Mouse (Mus musculus) heart, embryonic 14.5 days (tissue): ENCODE results near the gene Cdc14a. TPM values are rescaled to one million over a fixed set of nuclear protein-coding genes. Genes with fewer than 3 reads are reported as not detected.

ENCODE experiments used
- ATAC-seq: fragments of 200-750 bp; cut with Nextera tagmentation; 2 replicates; pipeline ENCODE4 v1.8.0; 2017; ENCODE audit warnings: low read depth, moderate TSS enrichment; ENCODE audit not compliant: insufficient number of reproducible peaks, insufficient read depth, low FRiP score
- H3K27ac ChIP-seq, 2 experiments: fragments of 200-500 bp in 1 of 2; fragments of 300-500 bp in 1 of 2; sonication (generic) in 1 of 2; replicated peaks in 1 of 2; 2 replicates each; pipeline ENCODE4 v1.5.1; 2012 to 2014; ENCODE audit warnings: low read depth in 2 of 2, low read length in 2 of 2, control low read depth in 1 of 2, mild to moderate bottlenecking in 1 of 2, mixed read lengths in 1 of 2; ENCODE audit not compliant: control insufficient read depth in 1 of 2, insufficient read depth in 1 of 2
- H3K27me3 ChIP-seq: fragments of 300-500 bp; sonication (generic); 2 replicates; pipeline ENCODE4 v1.6.1; 2014; ENCODE audit warnings: mild to moderate bottlenecking, low read length, control low read depth; ENCODE audit not compliant: control insufficient read depth, insufficient read depth
- H3K36me3 ChIP-seq: fragments of 300-500 bp; sonication (generic); 2 replicates; pipeline ENCODE4 v1.6.1; 2014; ENCODE audit warnings: mild to moderate bottlenecking, control low read depth, low read length, mixed read lengths; ENCODE audit not compliant: control insufficient read depth, insufficient read depth
- H3K4me1 ChIP-seq, 2 experiments: fragments of 200-500 bp in 1 of 2; fragments of 300-500 bp in 1 of 2; sonication (generic) in 1 of 2; 2 replicates each; pipeline ENCODE4 v1.6.1; 2012 to 2014; ENCODE audit warnings: low read length in 2 of 2, control low read depth in 1 of 2, mixed read lengths in 1 of 2; ENCODE audit not compliant: control insufficient read depth in 2 of 2, insufficient read depth in 2 of 2
- H3K4me2 ChIP-seq: fragments of 300-500 bp; sonication (generic); 2 replicates; pipeline ENCODE4 v1.6.1; 2014; ENCODE audit warnings: mild to moderate bottlenecking, low read length
- H3K4me3 ChIP-seq, 2 experiments: fragments of 200-500 bp in 1 of 2; fragments of 300-500 bp in 1 of 2; sonication (generic) in 1 of 2; 2 replicates each; pipeline ENCODE4 v1.5.1; 2012 to 2014; ENCODE audit warnings: low read length in 2 of 2, mild to moderate bottlenecking in 2 of 2, control low read depth in 1 of 2, low read depth in 1 of 2, moderate library complexity in 1 of 2; ENCODE audit not compliant: control insufficient read depth in 1 of 2, insufficient read depth in 1 of 2
- H3K9ac ChIP-seq: fragments of 300-500 bp; sonication (generic); 2 replicates; pipeline ENCODE4 v1.6.1; 2014; ENCODE audit warnings: mild to moderate bottlenecking, low read length
- H3K9me3 ChIP-seq: fragments of 300-500 bp; sonication (generic); 2 replicates; pipeline ENCODE4 v1.6.1; 2016; ENCODE audit warnings: low read length, control low read depth; ENCODE audit not compliant: control insufficient read depth
- WGBS: fragments of 180-500 bp; shearing (Covaris S2); extraction: QIAGEN DNeasy Blood & Tissue Kit; methylation state at CpG from one replicate; pipeline ENCODE4 v1.1.7; 2014; 5-methylcytosine and 5-hydroxymethylcytosine counted together
- polyA plus RNA-seq: library from polyadenylated mRNA; unstranded; fragments of >200 nt; fragmentation: Nextera tagmentation; extraction: Ambion mirVana; gene quantifications from 2 replicates; pipeline ENCODE4 v1.2.1, GENCODE M21; 2014

The Cdc14a gene
- polyA plus RNA-seq, 1 experiment from 2014 or later, result 4.9 TPM

DNA sequence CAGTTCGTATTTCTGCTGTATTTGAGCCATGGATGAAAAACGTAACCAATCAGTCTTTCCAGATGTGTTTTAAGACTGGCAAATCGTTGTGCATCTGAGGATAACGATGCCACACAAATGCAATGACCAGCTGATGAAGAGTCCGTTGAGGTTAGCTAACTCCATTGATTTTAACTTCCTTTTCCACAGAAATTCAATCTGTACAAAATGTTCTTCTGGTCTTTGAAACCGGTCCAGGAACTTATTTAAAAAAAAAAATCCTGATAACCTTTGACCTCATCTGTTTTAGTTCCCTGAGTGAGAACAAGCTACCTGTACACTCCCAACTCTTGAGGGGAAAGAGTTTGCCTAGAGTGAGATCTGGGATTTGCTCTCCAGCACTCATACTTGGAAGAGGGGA lies 152.2 kb downstream of the Cdc14a start:
- H3K27ac ChIP-seq, result no peak overlapping the region
- H3K4me1 ChIP-seq, result no peaks in the 10 kb centered on the region
- H3K4me2 ChIP-seq, result no peak overlapping the region
- H3K4me3 ChIP-seq, result no peak overlapping the region
- H3K27me3 ChIP-seq, result no peaks in the 10 kb centered on the region
- no peaks in the 10 kb centered on the region for H3K36me3 ChIP-seq
- WGBS, result 83% methylated on average over 6 of the region's 6 CpGs
- H3K9ac ChIP-seq, result no peak overlapping the region
- no peaks in the 10 kb centered on the region for H3K9me3 ChIP-seq
- no peak for ATAC-seq

GRCm38 (mm10) chr3:116267036-116267654 lies 156.7 kb downstream of the Cdc14a start:
- no peak for ATAC-seq
- H3K4me3 ChIP-seq, result no peak overlapping the region
- no peak overlapping the region for H3K27ac ChIP-seq
- no peaks in the 10 kb centered on the region for H3K9me3 ChIP-seq
- no peak overlapping the region for H3K9ac ChIP-seq
- WGBS, result 92% methylated on average over 2 of the region's 2 CpGs
- no peaks in the 10 kb centered on the region for H3K4me1 ChIP-seq
- H3K4me2 ChIP-seq, result no peak overlapping the region
- H3K27me3 ChIP-seq, result no peaks in the 10 kb centered on the region
- no peaks in the 10 kb centered on the region for H3K36me3 ChIP-seq

GRCm38 (mm10) chr3:116266360-116266759 lies 157.5 kb downstream of the Cdc14a start:
- Histone ChIP-seq H3K4me1 (no peaks in the 10 kb centered on the region), H3K9ac (no peak overlapping the region), H3K4me2 (no peak overlapping the region), H3K36me3 (no peaks in the 10 kb centered on the region), H3K9me3 (no peaks in the 10 kb centered on the region), H3K27ac (no peak overlapping the region), H3K4me3 (no peak overlapping the region), H3K27me3 (no peaks in the 10 kb centered on the region)
- ATAC-seq, result no peak
- 72% methylated on average over 3 of the region's 3 CpGs for WGBS

DNA sequence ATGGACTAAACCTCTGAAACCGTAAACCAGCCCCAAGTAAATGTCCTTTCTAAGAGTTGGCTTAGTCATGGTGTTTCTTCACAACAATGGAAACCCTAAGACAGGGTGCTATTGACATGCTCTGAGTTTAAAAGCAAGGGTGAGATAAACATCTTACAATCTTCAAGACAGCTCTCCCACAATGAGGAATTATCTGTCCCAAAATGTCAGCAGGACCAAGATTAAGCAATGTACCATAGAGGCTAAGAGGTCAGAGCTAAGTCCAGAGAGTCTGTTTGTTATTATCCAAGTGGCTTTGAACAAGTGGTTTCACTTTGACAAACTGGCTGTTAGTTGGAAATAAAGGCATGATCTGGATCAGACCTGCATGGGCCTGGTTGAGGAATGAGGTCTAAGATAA lies 159.9 kb downstream of the Cdc14a start:
- ATAC-seq, result no peak
- no peak overlapping the region for H3K4me3 ChIP-seq
- H3K4me1 ChIP-seq, result peaks cover 0 to 2% of the 10 kb centered on the region in 2 experiments; a peak in 2 of 4 replicates
- no peak overlapping the region for H3K4me2 ChIP-seq
- no peaks in the 10 kb centered on the region for H3K36me3 ChIP-seq
- H3K9me3 ChIP-seq, result no peaks in the 10 kb centered on the region
- H3K9ac ChIP-seq, result no peak overlapping the region
- no peaks in the 10 kb centered on the region for H3K27me3 ChIP-seq
- H3K27ac ChIP-seq, result no peak overlapping the region
- 86% methylated on average over 1 of the region's 1 CpGs for WGBS

- H3K9ac ChIP-seq, result no peak overlapping the region
- 78% methylated on average over 5 of the region's 5 CpGs for whole genome bisulfite sequencing
- H3K4me3 ChIP-seq, result no peak overlapping the region
- no peak overlapping the region for H3K27ac ChIP-seq
- no peaks in the 10 kb centered on the region for H3K36me3 ChIP-seq
- H3K9me3 ChIP-seq, result no peaks in the 10 kb centered on the region
- H3K4me2 ChIP-seq, result no peak overlapping the region
- no peaks in the 10 kb centered on the region for H3K27me3 ChIP-seq
- no peak for ATAC-seq
- H3K4me1 ChIP-seq, result peaks cover 0 to 2% of the 10 kb centered on the region in 2 experiments; a peak in 2 of 4 replicates
These were observed 160.8 kb downstream of the Cdc14a start for GRCm38 (mm10) chr3:116263061-116263460.

DNA sequence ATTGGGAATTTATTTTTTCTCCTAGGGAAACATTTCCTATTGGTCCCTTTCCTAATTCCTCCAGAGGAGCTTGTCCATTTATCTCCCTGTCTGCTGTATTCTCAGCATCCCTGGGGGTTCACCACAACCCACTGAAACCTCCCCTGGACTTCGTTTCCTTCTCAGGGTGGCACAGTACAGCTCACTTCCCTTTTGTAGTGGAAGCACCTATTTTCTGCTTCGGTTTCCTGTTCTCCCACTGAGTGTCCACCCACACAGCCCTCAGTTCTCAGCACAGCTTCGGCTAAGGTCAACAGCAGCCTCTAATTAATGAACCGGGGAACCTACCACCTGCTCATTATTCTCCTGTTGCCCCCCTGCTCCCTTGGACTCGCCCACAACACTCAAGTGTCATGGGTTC lies 167.7 kb downstream of the Cdc14a start:
- Histone ChIP-seq H3K4me1 (peaks cover 8 to 23% of the 10 kb centered on the region in 2 experiments), H3K9ac (no peak overlapping the region), H3K4me3 (no peak overlapping the region), H3K4me2 (no peak overlapping the region), H3K36me3 (no peaks in the 10 kb centered on the region), H3K27me3 (peaks cover 39% of the 10 kb centered on the region), H3K27ac (no peak overlapping the region), H3K9me3 (no peaks in the 10 kb centered on the region)
- no peak for ATAC-seq
- 65% methylated on average over 5 of the region's 5 CpGs for WGBS

GRCm38 (mm10) chr3:116253077-116253531 lies 170.7 kb downstream of the Cdc14a start, which contains the start of gene Gpr88:
Gpr88 (minus strand) TSS chr3:116253503.
- Histone ChIP-seq H3K9me3 (no peaks in the 10 kb centered on the region), H3K4me1 (peaks cover 6 to 23% of the 10 kb centered on the region in 2 experiments; a peak in 3 of 4 replicates), H3K9ac (peak within 1 kb of the TSS; percentile 63; the same call in 1 of the 2 replicates), H3K27ac (no peak within 1 kb of the TSS), H3K36me3 (no peaks in the 10 kb centered on the region), H3K4me3 (peak within 1 kb of the TSS; percentile 45 to 63), H3K27me3 (peaks cover 50% of the 10 kb centered on the region), H3K4me2 (peak within 1 kb of the TSS; percentile 100)
- ATAC-seq, result peak; percentile 60
- 2% methylated on average over 9 of the region's 9 CpGs for WGBS
